Mouse (Mus musculus) heart, postnatal 0 days (tissue): ENCODE results near the gene Tbata. TPM values are rescaled to one million over a fixed set of nuclear protein-coding genes. Genes with fewer than 3 reads are reported as not detected.

Source experiments
- ATAC-seq: fragments of 200-750 bp; cut with Nextera tagmentation; 2 replicates; pipeline ENCODE4 v1.8.0; 2017; ENCODE audit warnings: low read depth, moderate number of reproducible peaks, moderate library complexity; ENCODE audit not compliant: insufficient read depth
- DNase-seq: peaks from one replicate; pipeline ENCODE4 v3.0.0-alpha.2; 2016; ENCODE audit warnings: low spot score
- H3K27ac ChIP-seq: fragments of 300-500 bp; sonication (generic); 2 replicates; pipeline ENCODE4 v1.5.1; 2014; ENCODE audit warnings: low read depth, mild to moderate bottlenecking
- H3K27me3 ChIP-seq: fragments of 300-500 bp; sonication (generic); 2 replicates; pipeline ENCODE4 v1.6.1; 2014; ENCODE audit warnings: low read length, mixed read lengths; ENCODE audit not compliant: control insufficient read depth, insufficient read depth
- H3K36me3 ChIP-seq: fragments of 300-500 bp; sonication (generic); replicated peaks from 2 replicates; pipeline ENCODE4 v1.6.1; 2014; ENCODE audit warnings: low read length, mixed read lengths; ENCODE audit not compliant: control insufficient read depth, insufficient read depth
- H3K4me1 ChIP-seq: fragments of 300-500 bp; sonication (generic); 2 replicates; pipeline ENCODE4 v1.6.1; 2014; ENCODE audit warnings: antibody characterized with exemption; ENCODE audit not compliant: control insufficient read depth, insufficient read depth
- H3K4me2 ChIP-seq: fragments of 300-500 bp; sonication (generic); 2 replicates; pipeline ENCODE4 v1.6.1; 2014; ENCODE audit warnings: low read depth, mild to moderate bottlenecking, low read length, moderate library complexity
- H3K4me3 ChIP-seq: fragments of 300-500 bp; sonication (generic); 2 replicates; pipeline ENCODE4 v1.5.1; 2014; ENCODE audit warnings: low read depth, low read length
- H3K9ac ChIP-seq: fragments of 300-500 bp; sonication (generic); replicated peaks from 2 replicates; pipeline ENCODE4 v1.6.1; 2014; ENCODE audit warnings: low read depth, low read length, mixed read lengths
- H3K9me3 ChIP-seq: fragments of 300-500 bp; sonication (generic); replicated peaks from 2 replicates; pipeline ENCODE4 v1.6.1; 2016; ENCODE audit warnings: low read length; ENCODE audit not compliant: control insufficient read depth
- CTCF ChIP-seq: IDR thresholded peaks from 2 replicates; pipeline ENCODE4 v1.5.1; 2016; ENCODE audit warnings: antibody characterized with exemption, control low read depth, low read depth
- EP300 ChIP-seq: IDR thresholded peaks from 2 replicates; pipeline ENCODE4 v1.6.1; 2016; ENCODE audit warnings: antibody characterized with exemption, low read depth
- WGBS: fragments of 180-500 bp; shearing (Covaris S2); extraction: QIAGEN DNeasy Blood & Tissue Kit; methylation state at CpG from one replicate; pipeline ENCODE4 v1.1.7; 2014; 5-methylcytosine and 5-hydroxymethylcytosine counted together
- polyA plus RNA-seq: library from polyadenylated mRNA; unstranded; fragments of >200 nt; fragmentation: Nextera tagmentation; extraction: Ambion mirVana; gene quantifications from 2 replicates; pipeline ENCODE4 v1.2.1, GENCODE M21; 2015
- total RNA-seq: library from RNA; depleted of rRNA; stranded (reverse); fragments of >200 nt; gene quantifications from 2 replicates; pipeline ENCODE4 v1.2.3, GENCODE M21; 2014; ENCODE audit warnings: low replicate concordance

Tbata gene
- total and polyA plus RNA-seq, 2 experiments from 2014 or later = 0.36 TPM; not detected in 1

DNA sequence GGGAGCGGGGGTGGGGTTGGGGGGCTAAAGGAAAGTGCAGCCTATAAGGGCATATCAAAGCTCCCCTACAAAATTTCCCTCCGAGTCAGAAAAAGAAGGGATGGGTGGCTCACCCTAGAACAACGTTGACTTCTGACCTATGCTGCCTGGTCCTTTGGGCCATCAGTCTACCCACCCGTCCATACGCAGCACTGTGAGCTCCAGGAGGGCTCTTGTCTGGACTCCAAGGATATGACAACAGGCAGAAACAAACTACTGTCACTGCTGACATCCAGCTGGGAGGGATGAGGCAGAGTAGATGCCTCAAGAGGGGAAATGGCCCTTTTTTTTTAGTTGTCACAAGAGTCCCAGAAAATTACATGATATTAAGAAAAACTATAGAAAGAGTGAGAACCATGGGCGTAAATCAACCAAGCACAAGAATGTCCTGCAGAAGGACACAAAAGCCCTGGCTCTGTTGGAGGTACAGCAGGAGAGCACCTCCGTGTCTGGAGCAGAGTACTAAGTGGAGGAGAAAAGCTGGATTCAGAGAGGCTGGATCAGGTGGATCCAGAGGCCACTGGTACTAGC lies 4.6 kb downstream of the Tbata start:
- Histone ChIP-seq H3K4me1 (0 out of 2 replicates have a peak, but pooled peaks cover 5% of the 10 kb centered on the region), H3K9ac (no peak overlapping the region), H3K9me3 (no peaks in the 10 kb centered on the region), H3K4me3 (no peak overlapping the region), H3K27ac (no peak overlapping the region), H3K27me3 (peaks cover 34% of the 10 kb centered on the region), H3K36me3 (no peaks in the 10 kb centered on the region), H3K4me2 (peak overlapping the region; percentile 9; the same call in 1 of the 2 replicates)
- DNase-seq (no peak), ATAC-seq (no peak)
- no peak for TF ChIP-seq EP300
- no peak for TF ChIP-seq CTCF
- 48% methylated on average over 7 of the region's 7 CpGs for WGBS

DNA sequence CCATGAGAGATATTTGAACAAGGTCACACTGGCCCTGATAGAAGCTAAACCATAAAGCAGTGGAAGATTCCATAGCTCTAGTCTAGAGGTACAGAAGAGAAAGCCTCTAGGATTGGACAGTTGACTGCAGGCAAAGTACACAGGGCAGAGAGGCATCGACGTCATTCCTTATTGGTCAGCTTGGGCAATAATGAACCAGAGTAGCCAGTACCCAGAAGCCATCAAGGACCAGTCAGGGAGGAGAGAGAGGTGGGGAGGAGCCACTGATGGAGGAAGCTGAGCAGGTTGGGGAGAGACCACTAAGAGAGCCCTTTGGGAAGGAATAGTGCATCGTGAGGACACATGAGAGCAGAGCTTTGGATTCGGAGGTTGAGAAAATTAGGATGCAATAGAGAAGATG lies 6.0 kb downstream of the Tbata start:
- ATAC-seq (no peak), DNase-seq (no peak)
- H3K27me3 ChIP-seq = peaks cover 28% of the 10 kb centered on the region
- no peak overlapping the region for H3K27ac ChIP-seq
- H3K4me2 ChIP-seq = no peak overlapping the region
- no peaks in the 10 kb centered on the region for H3K9me3 ChIP-seq
- no peak for TF ChIP-seq CTCF
- TF ChIP-seq EP300 = no peak
- no peak overlapping the region for H3K9ac ChIP-seq
- 84% methylated on average over 4 of the region's 4 CpGs for WGBS
- no peaks in the 10 kb centered on the region for H3K36me3 ChIP-seq
- 0 out of 2 replicates have a peak, but pooled peaks cover 5% of the 10 kb centered on the region for H3K4me1 ChIP-seq
- H3K4me3 ChIP-seq = no peak overlapping the region

DNA sequence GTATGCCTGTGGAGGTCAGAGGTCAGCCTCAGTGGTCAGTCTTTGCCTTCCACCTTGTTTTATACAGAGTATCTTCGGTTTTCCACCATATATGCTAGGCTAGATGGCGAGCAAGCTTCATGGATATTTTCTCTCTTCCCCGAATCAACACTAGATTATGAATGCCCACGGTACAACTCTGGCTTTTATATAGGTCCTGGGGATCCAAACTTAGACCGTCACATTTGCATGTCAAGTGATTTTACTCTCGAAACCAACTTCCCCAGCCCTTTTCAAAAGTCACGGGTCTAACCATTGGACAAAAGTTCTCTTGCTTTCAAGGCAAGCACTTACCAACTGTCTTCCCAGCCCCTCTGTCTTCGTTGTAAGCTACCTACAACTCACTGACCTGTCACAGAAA lies 6.9 kb downstream of the Tbata start:
- no peak for ATAC-seq
- WGBS = 78% methylated on average over 8 of the region's 8 CpGs
- no peak for DNase-seq
- H3K27ac ChIP-seq = no peak overlapping the region
- TF ChIP-seq CTCF (no peak), EP300 (no peak)
- H3K27me3 ChIP-seq = peaks cover 28% of the 10 kb centered on the region
- no peak overlapping the region for H3K4me2 ChIP-seq
- H3K4me1 ChIP-seq = 0 out of 2 replicates have a peak, but pooled peaks cover 5% of the 10 kb centered on the region
- H3K36me3 ChIP-seq = no peaks in the 10 kb centered on the region
- H3K9ac ChIP-seq = no peak overlapping the region
- H3K4me3 ChIP-seq = no peak overlapping the region
- H3K9me3 ChIP-seq = no peaks in the 10 kb centered on the region

DNA sequence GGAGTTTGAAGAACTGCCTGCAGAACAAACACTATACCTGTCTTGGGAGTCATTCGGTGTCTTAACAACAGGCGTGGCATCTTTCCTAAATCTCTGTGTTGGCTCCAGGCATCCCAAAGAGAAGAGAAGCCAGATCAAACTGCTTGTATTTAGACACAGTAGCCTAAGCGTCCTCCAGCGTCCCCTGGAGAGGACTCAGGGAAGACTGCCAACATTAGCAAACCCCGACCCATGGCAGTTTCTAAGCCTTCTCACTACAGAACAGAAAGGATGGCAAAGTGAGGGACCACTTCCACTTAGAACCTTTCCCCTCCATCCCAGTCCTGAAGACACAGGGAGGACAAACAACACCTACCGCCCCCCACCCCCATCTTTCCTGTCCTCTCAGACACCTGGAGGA lies 8.2 kb downstream of the Tbata start:
- H3K4me3 ChIP-seq = no peak overlapping the region
- no peaks in the 10 kb centered on the region for H3K9me3 ChIP-seq
- 0 out of 2 replicates have a peak, but pooled peaks cover 5% of the 10 kb centered on the region for H3K4me1 ChIP-seq
- DNase-seq (no peak), ATAC-seq (no peak)
- H3K27ac ChIP-seq = no peak overlapping the region
- TF ChIP-seq EP300 = no peak
- no peak for TF ChIP-seq CTCF
- no peak overlapping the region for H3K4me2 ChIP-seq
- no peak overlapping the region for H3K9ac ChIP-seq
- H3K27me3 ChIP-seq = peaks cover 18% of the 10 kb centered on the region
- H3K36me3 ChIP-seq = no peaks in the 10 kb centered on the region
- WGBS = 56% methylated on average over 6 of the region's 6 CpGs

DNA sequence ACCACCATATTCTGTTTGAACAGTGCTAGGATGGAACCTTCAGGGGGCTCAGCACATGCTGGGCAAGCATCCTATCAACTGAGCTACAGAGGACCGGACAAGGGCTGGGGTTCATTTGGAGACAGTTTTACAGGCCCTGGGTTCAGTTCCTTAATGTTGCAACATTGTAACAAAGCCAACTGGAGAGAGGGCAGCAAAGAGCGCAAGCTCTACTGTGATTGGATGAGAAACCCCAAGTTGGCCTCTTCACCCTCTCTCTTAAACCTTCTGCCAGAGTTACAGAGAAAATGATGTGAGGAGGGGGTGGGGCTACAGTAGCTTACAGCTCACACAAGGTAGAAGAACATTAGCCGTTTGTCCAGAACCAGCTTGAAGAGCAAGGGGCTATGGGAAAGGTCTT lies 15.2 kb downstream of the Tbata start:
- H3K4me1 ChIP-seq = no peaks in the 10 kb centered on the region
- no peak overlapping the region for H3K9ac ChIP-seq
- H3K36me3 ChIP-seq = no peaks in the 10 kb centered on the region
- no peak for ATAC-seq
- 76% methylated on average over 3 of the region's 3 CpGs for WGBS
- H3K4me2 ChIP-seq = no peak overlapping the region
- H3K27ac ChIP-seq = no peak overlapping the region
- H3K4me3 ChIP-seq = no peak overlapping the region
- DNase-seq = no peak
- TF ChIP-seq CTCF (no peak), EP300 (no peak)
- H3K9me3 ChIP-seq = no peaks in the 10 kb centered on the region
- H3K27me3 ChIP-seq = no peaks in the 10 kb centered on the region

DNA sequence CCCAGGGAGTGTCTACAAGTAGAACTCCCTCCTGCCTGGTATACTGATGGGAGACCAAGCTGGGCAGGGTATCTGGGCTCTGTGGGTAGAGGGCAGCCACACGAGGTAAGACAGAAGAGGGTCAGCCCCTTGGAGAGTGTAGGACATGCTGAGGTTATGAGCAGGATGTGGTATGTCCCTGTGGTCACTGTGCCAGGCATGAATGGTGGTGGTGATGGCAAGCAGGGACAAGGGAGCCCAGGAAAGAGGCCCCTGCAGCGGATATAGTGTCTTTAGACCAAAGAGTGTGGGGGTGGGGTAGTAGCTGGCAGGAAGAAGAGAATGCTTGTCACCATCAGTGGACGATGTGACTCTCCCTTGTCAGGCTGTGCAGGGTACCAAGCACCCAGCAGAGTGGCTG lies 16.3 kb downstream of the Tbata start:
- H3K36me3 ChIP-seq = no peaks in the 10 kb centered on the region
- TF ChIP-seq CTCF (no peak), EP300 (no peak)
- no peak overlapping the region for H3K27ac ChIP-seq
- no peak for DNase-seq
- no peaks in the 10 kb centered on the region for H3K4me1 ChIP-seq
- no peaks in the 10 kb centered on the region for H3K27me3 ChIP-seq
- ATAC-seq = no peak
- no peaks in the 10 kb centered on the region for H3K9me3 ChIP-seq
- WGBS = 52% methylated on average over 3 of the region's 3 CpGs
- no peak overlapping the region for H3K9ac ChIP-seq
- H3K4me2 ChIP-seq = no peak overlapping the region
- no peak overlapping the region for H3K4me3 ChIP-seq
